Mouse (Mus musculus): Measurements from ENCODE around the gene Sgpl1. TPM values are rescaled to one million over a fixed set of nuclear protein-coding genes. Genes with fewer than 3 reads are reported as not detected.
A peak's percentile ranks its signal among the peaks of the same experiment; 100 is the strongest.

Gene Sgpl1
- total RNA-seq, 2 experiments from 2014 or later: 27.3 to 29.4 TPM

DNA sequence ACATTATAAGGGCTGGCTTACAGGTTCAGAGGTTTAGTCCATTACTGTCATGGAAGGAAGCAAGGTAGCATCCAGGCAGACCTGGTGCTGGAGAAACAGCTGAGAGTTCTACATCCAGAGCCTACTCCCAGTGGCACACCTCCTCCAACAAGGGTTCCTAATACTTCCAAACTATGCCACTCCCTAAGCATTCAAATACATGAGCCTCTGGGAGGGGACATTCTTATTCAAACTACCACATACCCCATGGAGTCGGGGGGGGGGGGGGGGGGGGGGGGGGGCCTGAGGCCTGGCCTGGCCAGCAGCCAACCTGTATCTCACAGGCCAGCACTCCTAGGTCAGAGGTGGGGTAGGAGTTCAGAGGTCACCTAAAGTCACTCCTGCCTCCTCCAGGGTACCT lies 88.4 kb downstream of the Sgpl1 start:
- intact Hi-C loops (cut with DNase I): no loop called here
- no peak for DNase-seq (ENCODE audit: extremely low spot score in 1 of 2, low spot score in 2 of 2)

DNA sequence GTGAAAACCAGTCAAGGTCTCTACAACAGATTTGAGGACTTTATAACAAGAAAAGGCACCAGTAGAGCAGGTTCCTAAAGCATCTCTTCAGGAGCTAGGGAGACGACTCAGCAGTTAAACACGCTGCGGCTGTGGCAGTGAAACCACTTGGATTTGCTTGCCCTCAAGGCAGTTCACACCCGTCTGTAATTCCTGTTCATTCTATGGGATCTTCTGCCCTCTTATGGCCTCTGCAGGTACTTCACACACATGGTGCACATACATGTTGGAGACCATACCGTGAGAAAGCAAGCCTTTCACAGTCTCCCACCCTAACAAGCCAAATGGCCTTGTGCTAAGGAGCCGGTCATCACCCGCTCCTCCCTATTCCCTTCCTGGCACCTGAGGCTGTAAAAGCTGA lies 90.8 kb downstream of the Sgpl1 start:
- intact Hi-C loops (cut with DNase I): no loop called here
- DNase-seq (ENCODE audit: extremely low spot score in 1 of 2, low spot score in 2 of 2): no peak

DNA sequence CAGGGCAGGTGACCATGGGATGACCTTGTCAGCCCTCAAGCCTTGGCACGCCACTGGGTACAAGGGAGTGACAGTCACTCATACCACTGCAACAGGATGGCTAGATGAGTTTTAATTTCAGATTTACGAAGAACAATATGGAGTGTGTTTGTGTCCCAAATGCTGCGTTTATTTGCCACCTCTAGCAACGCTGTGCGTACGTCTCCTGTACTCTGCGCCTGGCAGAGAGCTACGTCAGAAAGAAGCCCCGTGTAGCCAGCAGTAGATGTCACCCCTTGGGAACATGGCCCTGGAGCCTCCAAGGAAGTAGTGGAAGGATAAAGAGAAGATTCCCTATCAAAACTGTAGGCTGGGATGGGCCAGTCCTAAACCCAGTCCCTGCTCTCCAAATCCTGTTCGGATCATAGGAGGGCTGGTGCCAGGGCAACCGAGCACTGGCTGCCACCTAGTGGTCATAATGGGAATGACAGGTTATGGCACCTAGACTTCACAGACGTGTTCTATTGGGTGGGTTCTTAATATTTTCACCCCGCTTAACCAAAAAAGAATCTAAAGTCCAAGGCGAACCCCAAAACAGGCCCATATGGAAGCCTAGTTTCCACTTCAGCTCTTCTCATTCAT lies 95.4 kb downstream of the Sgpl1 start:
- intact Hi-C loops (cut with DNase I): loop anchor here (2.0 kb wide), 2 partner anchors 217 to 273 kb away; no protein-coding TSS in a partner anchor
- peak; percentile 67 to 69 for DNase-seq (ENCODE audit: extremely low spot score in 1 of 2, low spot score in 2 of 2)

Small RNA genes within 50 kb of the gene (microRNA-seq; reads per million reads assigned to microRNA genes)
- gene Gm44308: not detected

Other genes starting within 250 kb of the Sgpl1 start
- gene Pcbd1, start 58.4 kb downstream of the Sgpl1 start, total RNA-seq (2021): 10 to 100 TPM; 12.4 to 15.4 TPM
- gene Tbata, start 24.3 kb upstream of the Sgpl1 start, total RNA-seq (2021): 1 to 10 TPM in 1 of 2 experiments, under 1 TPM in 1; 0.73 to 1.6 TPM
- under 1 TPM; 0.73 to 0.75 TPM for gene Adamts14, start 125.7 kb upstream of the Sgpl1 start, total RNA-seq (2021)
- gene Prf1, start 150.1 kb upstream of the Sgpl1 start, total RNA-seq (2021): not detected
- gene Pald1, start 235.8 kb upstream of the Sgpl1 start, total RNA-seq (2021): 10 to 100 TPM; 17.6 to 18.8 TPM